Mouse (Mus musculus): ENCODE measurements around the gene Foxd3.

DNA sequence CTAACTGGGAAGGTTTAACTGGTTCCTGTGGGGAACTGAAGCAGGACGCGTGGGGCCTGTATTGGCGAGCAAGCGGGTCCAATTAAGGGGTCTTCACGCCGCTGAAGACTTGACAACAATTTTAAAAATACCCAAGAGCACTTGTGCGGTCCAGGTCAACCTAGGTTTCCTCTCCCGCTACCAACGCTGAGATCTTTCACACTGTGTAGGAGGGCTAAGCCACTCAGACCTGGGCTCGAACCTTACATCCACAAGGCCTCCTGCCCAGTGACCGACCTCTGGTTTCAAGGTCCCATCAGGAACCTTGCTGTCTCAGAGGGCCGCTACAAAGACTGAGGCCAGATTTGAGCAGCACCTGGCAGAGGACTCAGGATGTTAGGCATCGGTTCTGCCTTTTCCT is 29.0 kb upstream of the Foxd3 start:
- TF ChIP-seq CTCF (IDR thresholded peaks at IDR 0.05; ENCODE audit: insufficient read depth, low read depth, low read length) (no peak), POLR2A (IDR thresholded peaks at IDR 0.05; ENCODE audit: insufficient read depth, low read depth, low read length) (no peak)
